Mouse (Mus musculus): ENCODE measurements around the gene Lrrc8b.

GRCm38 (mm10) chr5:105492367-105493246, 77.0 kb downstream of the Lrrc8b start:
- TF ChIP-seq CTCF (IDR thresholded peaks at IDR 0.05; ENCODE audit: insufficient read depth, low read length), result no peak; the same call in 1 of the 2 replicates
- TF ChIP-seq POLR2A (IDR thresholded peaks at IDR 0.05; ENCODE audit: borderline replicate concordance, extremely low read depth, low read depth, low read length), result no peak

Measured in lung, adult 2 months (tissue).